Mouse (Mus musculus): ENCODE measurements around the gene Irf1. TPM values are rescaled to one million over a fixed set of nuclear protein-coding genes. Genes with fewer than 3 reads are reported as not detected.

The Irf1 gene
- total RNA-seq, 2 experiments from 2014 or later, result 5.1 to 9.1 TPM

- DNase-seq, result no peak
Observed at GRCm38 (mm10) chr11:53783288-53783687, 13.5 kb downstream of the Irf1 start.

GRCm38 (mm10) chr11:53785311-53785936 is 15.6 kb downstream of the Irf1 start:
- no peak for DNase-seq

- no peak for DNase-seq
Observed at GRCm38 (mm10) chr11:53786058-53787031, 16.5 kb downstream of the Irf1 start.

- peak; percentile 79 for DNase-seq
Observed at GRCm38 (mm10) chr11:53788196-53788595, 18.4 kb downstream of the Irf1 start.

- DNase-seq, result no peak
Observed at GRCm38 (mm10) chr11:53789277-53789676, 19.5 kb downstream of the Irf1 start.

- DNase-seq, result peak; percentile 55
Observed at GRCm38 (mm10) chr11:53792986-53793385, 23.2 kb downstream of the Irf1 start.

GRCm38 (mm10) chr11:53794015-53794414 is 24.2 kb downstream of the Irf1 start:
- no peak for DNase-seq

GRCm38 (mm10) chr11:53794671-53795557 is 25.1 kb downstream of the Irf1 start:
- DNase-seq, result peak; percentile 50

- DNase-seq, result no peak
Observed at GRCm38 (mm10) chr11:53795813-53796212, 26.0 kb downstream of the Irf1 start.

- DNase-seq, result peak; percentile 66
Observed at GRCm38 (mm10) chr11:53796409-53797151, 26.8 kb downstream of the Irf1 start.

- DNase-seq, result no peak
Observed at GRCm38 (mm10) chr11:53797386-53797920, 27.6 kb downstream of the Irf1 start.

- no peak for DNase-seq
Observed at GRCm38 (mm10) chr11:53798041-53798711, 28.4 kb downstream of the Irf1 start.

- no peak for DNase-seq
Observed at GRCm38 (mm10) chr11:53800036-53800435, 30.2 kb downstream of the Irf1 start.

GRCm38 (mm10) chr11:53800975-53801374 is 31.2 kb downstream of the Irf1 start:
- no peak for DNase-seq

GRCm38 (mm10) chr11:53803093-53803492 is 33.3 kb downstream of the Irf1 start:
- no peak for DNase-seq

GRCm38 (mm10) chr11:53803494-53803893 is 33.7 kb downstream of the Irf1 start:
- no peak for DNase-seq

GRCm38 (mm10) chr11:53804569-53805344 is 34.9 kb downstream of the Irf1 start:
- DNase-seq, result no peak

- DNase-seq, result peak; percentile 81
Observed at GRCm38 (mm10) chr11:53805786-53806185, 36.0 kb downstream of the Irf1 start.

- no peak for DNase-seq
Observed at GRCm38 (mm10) chr11:53809354-53809753, 39.5 kb downstream of the Irf1 start.

GRCm38 (mm10) chr11:53810156-53810555 is 40.3 kb downstream of the Irf1 start:
- no peak for DNase-seq

Data from gastrocnemius, postnatal 25 days (tissue).